Comparison of ENCODE assay signal across 8 mouse cellular contexts in genomic region chr4:134395977-134396825, GRCm38 (mm10). TPM values are rescaled to one million over a fixed set of nuclear protein-coding genes. Genes with fewer than 3 reads are reported as not detected.
A peak's percentile ranks its signal among the peaks of the same experiment; 100 is the strongest.
DNase-seq lines count a peak whose midpoint lies in the region; ATAC-seq lines count a peak whose summit lies in the region.

Pafah2 (plus strand) TSS chr4:134396320.

- peak within 1 kb of the TSS; percentile 93 for H3K4me2 ChIP-seq in lung, embryonic 16.5 days (ENCODE audit: low read depth, low read length)

- peak within 1 kb of the TSS; percentile 93 for H3K27ac ChIP-seq in lung, embryonic 16.5 days (ENCODE audit: low read length)

- H3K4me3 ChIP-seq in lung, embryonic 16.5 days (ENCODE audit: low read length) = peak within 1 kb of the TSS; percentile 70

- H3K9me3 ChIP-seq in lung, embryonic 16.5 days (ENCODE audit: control insufficient read depth, low read length) = no peaks in the 10 kb centered on the region

- H3K4me1 ChIP-seq in lung, embryonic 16.5 days (replicated peaks; ENCODE audit: control insufficient read depth, insufficient read depth, low read length) = peaks cover 12% of the 10 kb centered on the region

- peak; percentile 99 for ATAC-seq in hematopoietic stem cell, adult 5-6 weeks (replicated peaks in 1 of 2; ENCODE audit: insufficient read depth in 1 of 2, low FRiP score in 2 of 2, low TSS enrichment in 1 of 2, low read depth in 1 of 2, poor library complexity in 2 of 2, severe bottlenecking in 2 of 2)
- ATAC-seq in lung, embryonic 16.5 days (ENCODE audit: low read depth) = peak; percentile 97

- peak within 1 kb of the TSS; percentile 79 for H3K9ac ChIP-seq in lung, embryonic 16.5 days (ENCODE audit: low read length)

- peak; percentile 99 for DNase-seq in MEL-GATA-1-ER (ENCODE audit: extremely low read depth, low read depth)
- DNase-seq in cerebellum, adult 8-10 months = peak; percentile 96
- peak; percentile 99 for DNase-seq in forelimb bud, embryonic 11.5 days (ENCODE audit: low read depth, low spot score)
- DNase-seq in layer of hippocampus, adult 9-10 months (ENCODE audit: low spot score) = peak; percentile 99
- DNase-seq in ovary, postnatal 10 days (ENCODE audit: low spot score) = peak; percentile 79
- peak; percentile 92 to 97 for DNase-seq in thymus, postnatal 10 days (ENCODE audit: low spot score in 2 of 2)

- no peaks in the 10 kb centered on the region for H3K27me3 ChIP-seq in lung, embryonic 16.5 days (ENCODE audit: control insufficient read depth, insufficient read depth, low read depth, low read length)

- no peaks in the 10 kb centered on the region for H3K36me3 ChIP-seq in lung, embryonic 16.5 days (ENCODE audit: control insufficient read depth, insufficient read depth, low read length)

- WGBS in lung, embryonic 16.5 days = under 1% methylated on average over 31 of the region's 31 CpGs

RNA-seq across cellular contexts. Expression of gene Pafah2, which starts in this region (rescaled TPM):
- total RNA-seq in hematopoietic stem cell, adult 5-6 weeks (2017) = 15.7 and 25.3 TPM in 2 replicates
- polyA plus RNA-seq in lung, embryonic 16.5 days (2015; fragmentation: Nextera tagmentation; extraction: Ambion mirVana) = 14.3 and 14.6 TPM in 2 replicates

Comparison
In these comparisons a context has a peak if more than half of its experiments do, and no peak if none do; other contexts are left out.
1. Peak in every context shown above with its lines: DNase-seq, ATAC-seq, H3K4me3 ChIP-seq and H3K27ac ChIP-seq.